Mouse (Mus musculus): ENCODE results near the gene Spop. TPM values are rescaled to one million over a fixed set of nuclear protein-coding genes. Genes with fewer than 3 reads are reported as not detected.

The Spop gene
- total and polyA plus RNA-seq, 2 experiments: 39.3 to 43.9 TPM

DNA sequence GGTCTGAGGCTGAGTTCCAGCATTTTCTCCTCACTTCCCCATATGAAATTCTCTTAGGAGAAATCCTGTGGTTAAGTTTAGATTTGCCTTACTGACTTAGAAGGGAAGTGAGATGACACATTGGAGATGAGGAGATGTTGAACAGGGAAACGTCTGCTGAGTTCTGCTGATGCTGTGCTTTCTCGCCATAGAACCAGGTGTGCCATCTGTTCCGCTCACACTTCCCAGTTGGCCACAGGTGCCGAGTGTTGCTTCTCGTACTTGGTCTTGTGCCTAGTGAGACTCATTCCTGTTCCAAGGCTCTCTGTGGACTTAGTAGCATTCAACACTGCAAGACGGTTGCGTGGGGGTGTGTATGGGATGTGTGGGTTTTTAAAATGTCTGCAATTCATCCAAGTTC, 62.4 kb downstream of the Spop start:
- Histone ChIP-seq H3K27me3 (ENCODE audit: control insufficient read depth, insufficient read depth, low read length) (no peaks in the 10 kb centered on the region), H3K4me1 (ENCODE audit: control insufficient read depth, insufficient read depth, low read length) (peaks cover 3% of the 10 kb centered on the region; the same call in 1 of the 2 replicates), H3K9ac (ENCODE audit: low read depth, low read length) (no peak overlapping the region), H3K4me3 (ENCODE audit: insufficient read depth, low read depth, low read length) (no peak overlapping the region), H3K27ac (replicated peaks; ENCODE audit: insufficient read depth, low read depth, low read length) (no peak overlapping the region), H3K36me3 (ENCODE audit: control insufficient read depth, insufficient read depth, low read length) (peaks cover 57% of the 10 kb centered on the region), H3K79me2 (ENCODE audit: control insufficient read depth, insufficient read depth, low read length) (no peaks in the 10 kb centered on the region; the same call in 1 of the 2 replicates)
- DNase-seq (ENCODE audit: extremely low read depth, low read depth, low spot score): no peak
- WGBS: 82% methylated on average over 7 of the region's 7 CpGs
- TF ChIP-seq POLR2A (IDR thresholded peaks at IDR 0.05; ENCODE audit: extremely low read depth, insufficient read depth, low read length) (no peak), CTCF (IDR thresholded peaks at IDR 0.05; ENCODE audit: low read depth, low read length) (no peak)

GRCm38 (mm10) chr11:95479458-95479857, 65.6 kb downstream of the Spop start:
- WGBS: 92% methylated on average over 4 of the region's 4 CpGs
- no peak for DNase-seq (ENCODE audit: extremely low read depth, low read depth, low spot score)
- TF ChIP-seq POLR2A (IDR thresholded peaks at IDR 0.05; ENCODE audit: extremely low read depth, insufficient read depth, low read length): no peak
- TF ChIP-seq CTCF (IDR thresholded peaks at IDR 0.05; ENCODE audit: low read depth, low read length): no peak
- Histone ChIP-seq H3K9ac (ENCODE audit: low read depth, low read length) (no peak overlapping the region), H3K36me3 (ENCODE audit: control insufficient read depth, insufficient read depth, low read length) (peaks cover 55% of the 10 kb centered on the region), H3K4me3 (ENCODE audit: insufficient read depth, low read depth, low read length) (no peak overlapping the region), H3K79me2 (ENCODE audit: control insufficient read depth, insufficient read depth, low read length) (no peaks in the 10 kb centered on the region; the same call in 1 of the 2 replicates), H3K27ac (replicated peaks; ENCODE audit: insufficient read depth, low read depth, low read length) (no peak overlapping the region), H3K4me1 (ENCODE audit: control insufficient read depth, insufficient read depth, low read length) (peaks cover 3% of the 10 kb centered on the region; the same call in 1 of the 2 replicates), H3K27me3 (ENCODE audit: control insufficient read depth, insufficient read depth, low read length) (no peaks in the 10 kb centered on the region)

- TF ChIP-seq CTCF (IDR thresholded peaks at IDR 0.05; ENCODE audit: low read depth, low read length) (no peak), POLR2A (IDR thresholded peaks at IDR 0.05; ENCODE audit: extremely low read depth, insufficient read depth, low read length) (no peak)
- Histone ChIP-seq H3K4me1 (ENCODE audit: control insufficient read depth, insufficient read depth, low read length) (peaks cover 3% of the 10 kb centered on the region; the same call in 1 of the 2 replicates), H3K27ac (replicated peaks; ENCODE audit: insufficient read depth, low read depth, low read length) (no peak overlapping the region), H3K4me3 (ENCODE audit: insufficient read depth, low read depth, low read length) (no peak overlapping the region), H3K9ac (ENCODE audit: low read depth, low read length) (no peak overlapping the region), H3K27me3 (ENCODE audit: control insufficient read depth, insufficient read depth, low read length) (no peaks in the 10 kb centered on the region), H3K79me2 (ENCODE audit: control insufficient read depth, insufficient read depth, low read length) (no peaks in the 10 kb centered on the region; the same call in 1 of the 2 replicates), H3K36me3 (ENCODE audit: control insufficient read depth, insufficient read depth, low read length) (peaks cover 53% of the 10 kb centered on the region)
- 92% methylated on average over 4 of the region's 4 CpGs for WGBS
- DNase-seq (ENCODE audit: extremely low read depth, low read depth, low spot score): peak; percentile 51
These were observed 66.8 kb downstream of the Spop start for GRCm38 (mm10) chr11:95480662-95481061.

- H3K9ac ChIP-seq (ENCODE audit: low read depth, low read length): no peak overlapping the region
- H3K36me3 ChIP-seq (ENCODE audit: control insufficient read depth, insufficient read depth, low read length): peaks cover 55% of the 10 kb centered on the region
- no peaks in the 10 kb centered on the region; the same call in 1 of the 2 replicates for H3K79me2 ChIP-seq (ENCODE audit: control insufficient read depth, insufficient read depth, low read length)
- no peak for DNase-seq (ENCODE audit: extremely low read depth, low read depth, low spot score)
- TF ChIP-seq CTCF (IDR thresholded peaks at IDR 0.05; ENCODE audit: low read depth, low read length): no peak
- TF ChIP-seq POLR2A (IDR thresholded peaks at IDR 0.05; ENCODE audit: extremely low read depth, insufficient read depth, low read length): no peak
- H3K4me3 ChIP-seq (ENCODE audit: insufficient read depth, low read depth, low read length): no peak overlapping the region
- 94% methylated on average over 18 of the region's 18 CpGs for WGBS
- no peak overlapping the region for H3K27ac ChIP-seq (replicated peaks; ENCODE audit: insufficient read depth, low read depth, low read length)
- no peaks in the 10 kb centered on the region for H3K27me3 ChIP-seq (ENCODE audit: control insufficient read depth, insufficient read depth, low read length)
- no peaks in the 10 kb centered on the region for H3K4me1 ChIP-seq (ENCODE audit: control insufficient read depth, insufficient read depth, low read length)
These were observed 71.8 kb downstream of the Spop start for GRCm38 (mm10) chr11:95485634-95486033.

GRCm38 (mm10) chr11:95487237-95487636, 73.4 kb downstream of the Spop start:
- TF ChIP-seq POLR2A (IDR thresholded peaks at IDR 0.05; ENCODE audit: extremely low read depth, insufficient read depth, low read length) (no peak), CTCF (IDR thresholded peaks at IDR 0.05; ENCODE audit: low read depth, low read length) (no peak)
- no peak overlapping the region for H3K9ac ChIP-seq (ENCODE audit: low read depth, low read length)
- H3K4me3 ChIP-seq (ENCODE audit: insufficient read depth, low read depth, low read length): no peak overlapping the region
- 96% methylated on average over 2 of the region's 2 CpGs for WGBS
- H3K4me1 ChIP-seq (ENCODE audit: control insufficient read depth, insufficient read depth, low read length): no peaks in the 10 kb centered on the region
- peaks cover 66% of the 10 kb centered on the region for H3K36me3 ChIP-seq (ENCODE audit: control insufficient read depth, insufficient read depth, low read length)
- H3K27ac ChIP-seq (replicated peaks; ENCODE audit: insufficient read depth, low read depth, low read length): no peak overlapping the region
- no peaks in the 10 kb centered on the region for H3K79me2 ChIP-seq (ENCODE audit: control insufficient read depth, insufficient read depth, low read length)
- no peaks in the 10 kb centered on the region for H3K27me3 ChIP-seq (ENCODE audit: control insufficient read depth, insufficient read depth, low read length)
- no peak for DNase-seq (ENCODE audit: extremely low read depth, low read depth, low spot score)

- H3K4me3 ChIP-seq (ENCODE audit: insufficient read depth, low read depth, low read length): no peak overlapping the region
- no peaks in the 10 kb centered on the region for H3K27me3 ChIP-seq (ENCODE audit: control insufficient read depth, insufficient read depth, low read length)
- no peak for TF ChIP-seq CTCF (IDR thresholded peaks at IDR 0.05; ENCODE audit: low read depth, low read length)
- TF ChIP-seq POLR2A (IDR thresholded peaks at IDR 0.05; ENCODE audit: extremely low read depth, insufficient read depth, low read length): no peak
- H3K79me2 ChIP-seq (ENCODE audit: control insufficient read depth, insufficient read depth, low read length): no peaks in the 10 kb centered on the region
- H3K27ac ChIP-seq (replicated peaks; ENCODE audit: insufficient read depth, low read depth, low read length): no peak overlapping the region
- H3K9ac ChIP-seq (ENCODE audit: low read depth, low read length): no peak overlapping the region
- peaks cover 64% of the 10 kb centered on the region for H3K36me3 ChIP-seq (ENCODE audit: control insufficient read depth, insufficient read depth, low read length)
- WGBS: 83% methylated on average over 14 of the region's 14 CpGs
- H3K4me1 ChIP-seq (ENCODE audit: control insufficient read depth, insufficient read depth, low read length): no peaks in the 10 kb centered on the region
- no peak for DNase-seq (ENCODE audit: extremely low read depth, low read depth, low spot score)
These were observed 76.2 kb downstream of the Spop start for GRCm38 (mm10) chr11:95490104-95490503.

Data from liver, adult 2 months (tissue).